Mouse (Mus musculus): ENCODE results near the gene Timm22.

The Timm22 gene

DNA sequence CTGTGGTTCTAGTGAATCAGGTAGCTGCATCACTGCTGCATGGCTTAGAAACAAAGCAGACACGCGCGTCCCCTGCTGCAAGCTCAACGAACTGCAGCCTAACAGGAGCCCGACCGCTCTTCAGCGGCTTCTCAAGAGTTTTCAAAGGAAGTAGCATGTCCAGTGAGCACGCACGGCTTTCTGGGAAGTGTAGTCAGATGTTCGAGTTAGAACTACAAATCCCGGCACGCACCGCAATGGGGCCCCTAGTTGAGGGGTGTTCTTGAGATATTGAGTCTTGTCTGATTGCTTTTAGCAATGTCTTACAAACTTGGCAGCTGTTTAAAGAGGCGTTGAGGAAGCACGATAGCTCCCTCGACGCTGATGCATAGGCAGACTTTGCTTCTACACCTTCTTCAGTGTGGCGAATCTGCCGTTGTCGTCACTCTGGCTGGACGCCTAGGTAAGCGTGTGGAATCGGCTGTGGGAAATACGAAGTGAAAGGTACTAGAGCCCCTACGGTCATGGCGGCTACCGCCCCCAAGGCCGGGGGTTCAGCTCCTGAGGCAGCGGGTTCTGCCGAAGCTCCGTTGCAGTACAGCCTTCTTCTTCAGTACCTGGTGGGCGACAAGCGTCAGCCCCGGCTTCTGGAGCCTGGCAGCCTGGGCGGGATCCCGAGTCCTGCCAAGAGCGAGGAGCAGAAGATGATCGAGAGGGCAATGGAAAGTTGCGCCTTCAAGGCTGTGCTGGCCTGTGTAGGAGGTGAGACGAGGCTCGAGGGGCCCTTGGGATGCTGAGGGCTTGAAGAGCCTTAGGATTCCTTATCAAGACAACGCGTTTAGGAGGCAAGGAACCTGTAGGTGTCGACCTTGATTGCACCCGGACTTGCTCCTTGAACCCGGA, at the start of gene Timm22:
TSS of gene Timm22 (plus strand) at position 251 of the 882 bp plus-strand sequence.
- peak; percentile 97 for DNase-seq (ENCODE audit: low spot score)

DNA sequence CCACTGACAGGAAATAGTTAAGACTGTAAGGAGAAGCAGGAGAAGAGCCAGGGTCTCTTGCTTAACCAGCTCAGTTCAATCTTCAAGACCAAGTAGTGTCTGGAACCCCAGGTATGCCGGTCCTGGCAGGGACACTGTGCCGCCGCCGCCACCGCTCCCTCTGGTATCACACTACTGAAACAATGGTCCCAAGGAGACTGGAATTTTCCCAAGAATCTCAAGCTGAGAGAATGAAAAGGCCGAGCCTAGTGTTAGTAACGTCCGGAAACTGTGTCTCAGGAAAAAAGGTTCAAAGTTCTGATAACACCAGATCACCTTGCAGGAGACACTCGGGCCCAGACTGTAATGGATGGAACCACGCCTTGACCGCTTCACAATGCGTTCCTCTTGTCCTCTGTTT, 49.3 kb upstream of the Timm22 start:
- DNase-seq (ENCODE audit: low spot score) = no peak

DNA sequence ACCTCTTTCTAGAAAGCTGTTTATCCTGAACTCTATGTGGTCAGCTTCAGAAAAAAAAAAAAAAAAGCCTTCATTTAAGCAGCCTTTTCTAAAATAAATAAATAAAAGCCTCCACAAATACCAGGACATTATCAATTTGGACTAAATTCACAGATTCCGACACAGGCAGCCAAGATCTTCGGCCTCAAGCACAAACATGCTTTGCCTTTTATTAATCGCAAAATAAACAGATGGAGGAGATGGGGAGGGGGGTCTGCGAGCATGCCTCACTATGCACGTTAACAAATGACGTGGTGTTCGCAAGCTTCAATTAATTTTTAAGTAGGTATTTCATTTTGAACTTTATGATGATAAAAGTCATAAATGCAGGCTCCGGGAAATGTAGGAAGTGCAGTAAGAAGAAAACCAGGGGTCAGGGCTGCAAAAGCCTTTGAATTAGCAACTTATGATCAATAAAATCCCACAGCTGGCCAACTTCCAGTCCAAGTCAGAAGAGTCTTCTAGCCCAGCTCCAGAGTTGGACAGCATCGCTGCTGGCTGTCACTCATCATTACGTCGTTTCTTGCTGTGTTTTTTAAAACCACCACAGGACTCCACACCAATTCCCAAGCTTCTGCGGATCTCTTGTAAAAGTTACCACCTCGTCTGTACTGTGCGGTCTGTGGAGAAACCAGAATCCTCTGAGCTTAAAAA, 48.0 kb upstream of the Timm22 start:
- no peak for DNase-seq (ENCODE audit: low spot score)

DNA sequence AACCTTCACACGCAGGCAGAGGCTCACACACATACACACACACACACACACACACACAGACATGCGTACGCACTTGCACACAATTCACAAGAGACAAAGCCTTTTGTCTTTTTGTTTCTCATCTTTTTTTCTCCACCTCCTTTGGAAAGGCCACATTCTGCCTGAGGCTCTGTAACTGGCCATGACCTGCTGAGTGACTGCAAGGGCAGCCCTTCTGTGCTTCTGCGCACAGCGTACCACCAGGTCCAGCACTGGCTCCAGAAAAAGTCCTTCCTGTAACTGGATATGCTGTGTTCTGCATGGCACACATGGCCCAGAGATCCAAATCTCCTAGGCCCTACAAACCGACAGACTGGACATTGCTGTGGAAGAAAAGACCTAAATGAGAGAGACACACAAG, 46.5 kb upstream of the Timm22 start:
- DNase-seq (ENCODE audit: low spot score) = no peak

- no peak for DNase-seq (ENCODE audit: low spot score)
Observed at GRCm38 (mm10) chr11:76361422-76361821, 45.3 kb upstream of the Timm22 start.

DNA sequence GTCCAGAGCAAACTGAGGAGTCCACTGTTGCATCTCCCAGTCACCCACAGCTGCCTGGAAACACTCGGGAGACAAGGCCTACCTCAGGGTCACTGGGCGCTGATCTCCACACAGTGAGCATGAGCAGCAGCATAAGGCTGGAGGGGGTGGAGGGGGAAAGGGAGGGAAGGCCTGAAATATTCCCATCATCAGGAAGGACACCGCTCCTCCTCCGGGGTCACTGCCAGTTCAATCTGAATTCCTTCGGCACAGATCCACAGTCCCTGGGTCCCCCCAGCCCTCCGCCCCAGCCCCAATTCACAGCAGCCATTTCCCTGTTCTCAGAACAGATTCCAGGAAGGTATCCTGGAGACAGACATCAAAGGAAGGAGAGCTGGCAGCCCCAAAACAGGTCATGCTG, 43.6 kb upstream of the Timm22 start:
- no peak for DNase-seq (ENCODE audit: low spot score)

DNA sequence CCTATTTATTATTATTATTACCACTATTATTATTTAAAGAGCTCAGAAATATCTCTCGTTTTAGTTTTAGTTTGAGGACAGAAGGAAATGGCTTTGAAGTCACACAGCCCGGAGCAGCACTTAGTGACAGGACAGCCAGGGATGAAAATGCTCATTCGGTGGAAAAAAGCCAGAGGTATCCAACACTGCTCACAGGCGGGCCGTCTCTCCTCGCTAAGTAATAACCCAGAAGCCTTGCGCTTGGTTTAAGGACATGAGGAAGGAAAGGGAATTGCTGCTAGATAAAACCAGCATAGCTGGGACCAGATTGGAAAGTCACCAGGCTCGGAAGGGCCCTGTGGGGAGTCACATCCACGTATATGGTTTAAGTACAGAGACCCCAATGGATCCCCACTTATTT, 43.1 kb upstream of the Timm22 start:
- DNase-seq (ENCODE audit: low spot score) = no peak

- no peak for DNase-seq (ENCODE audit: low spot score)
Observed at GRCm38 (mm10) chr11:76364038-76364437, 42.7 kb upstream of the Timm22 start.

GRCm38 (mm10) chr11:76366720-76367119, 40.0 kb upstream of the Timm22 start:
- DNase-seq (ENCODE audit: low spot score) = no peak

DNA sequence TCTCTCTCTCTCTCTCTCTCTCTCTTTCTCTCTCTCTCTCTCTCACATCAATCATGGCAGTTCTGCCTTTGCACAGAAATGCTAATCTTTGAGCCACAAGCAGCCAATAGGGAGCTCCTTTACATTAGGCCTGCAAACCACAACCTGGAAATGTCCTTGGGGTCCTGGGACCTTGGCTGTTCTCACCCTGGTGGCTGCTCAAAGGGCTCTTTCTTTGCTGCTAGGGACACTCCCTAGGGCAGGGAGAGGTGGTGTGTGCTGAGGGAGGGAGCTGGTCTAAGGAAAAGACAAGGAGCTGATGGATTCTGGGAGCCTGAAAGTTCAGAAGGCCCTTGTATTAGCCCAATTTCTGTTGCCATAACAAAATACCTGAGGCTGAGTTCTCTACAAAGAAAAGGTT, 36.3 kb upstream of the Timm22 start:
- DNase-seq (ENCODE audit: low spot score) = no peak

DNA sequence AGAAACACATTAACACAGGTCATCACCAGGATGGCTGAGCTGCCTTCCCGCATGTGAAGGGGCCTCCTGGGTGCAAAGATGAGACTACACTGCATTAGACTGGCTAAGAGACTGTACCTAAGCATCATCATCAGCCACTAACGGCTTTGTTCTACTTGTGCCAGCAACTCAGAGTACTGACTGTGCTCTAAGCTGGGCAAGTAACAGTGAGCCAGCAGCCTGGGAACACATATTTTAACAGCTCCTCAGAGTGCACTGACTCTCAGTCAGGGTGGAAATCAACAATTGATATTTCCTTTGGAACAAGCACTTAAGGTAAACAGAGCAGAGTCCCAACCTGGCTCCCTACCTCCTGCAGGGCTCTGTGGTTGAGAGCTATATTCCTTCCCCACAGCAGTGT, 34.6 kb upstream of the Timm22 start:
- no peak for DNase-seq (ENCODE audit: low spot score)

GRCm38 (mm10) chr11:76372534-76372933, 34.2 kb upstream of the Timm22 start:
- no peak for DNase-seq (ENCODE audit: low spot score)

GRCm38 (mm10) chr11:76374491-76375185, 32.1 kb upstream of the Timm22 start:
- peak; percentile 84 for DNase-seq (ENCODE audit: low spot score)

DNA sequence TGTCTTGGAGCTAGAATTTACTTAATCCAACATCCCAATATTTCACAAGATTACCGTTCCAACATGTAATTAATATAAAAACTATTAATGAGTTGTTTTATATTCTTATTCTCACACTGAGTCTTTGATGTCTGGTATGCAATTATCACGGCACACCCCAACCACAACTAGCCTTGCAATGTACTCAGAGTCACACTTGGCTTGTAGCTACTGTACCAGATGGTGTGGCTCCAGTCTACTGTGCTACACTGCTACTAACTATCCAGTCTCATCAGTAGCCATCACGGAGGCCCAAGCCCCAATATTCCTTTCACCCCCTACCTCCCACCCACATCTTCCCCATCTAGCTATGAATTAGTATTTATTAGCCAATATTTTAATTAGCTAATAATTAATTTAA, 30.3 kb upstream of the Timm22 start:
- DNase-seq (ENCODE audit: low spot score) = no peak

DNA sequence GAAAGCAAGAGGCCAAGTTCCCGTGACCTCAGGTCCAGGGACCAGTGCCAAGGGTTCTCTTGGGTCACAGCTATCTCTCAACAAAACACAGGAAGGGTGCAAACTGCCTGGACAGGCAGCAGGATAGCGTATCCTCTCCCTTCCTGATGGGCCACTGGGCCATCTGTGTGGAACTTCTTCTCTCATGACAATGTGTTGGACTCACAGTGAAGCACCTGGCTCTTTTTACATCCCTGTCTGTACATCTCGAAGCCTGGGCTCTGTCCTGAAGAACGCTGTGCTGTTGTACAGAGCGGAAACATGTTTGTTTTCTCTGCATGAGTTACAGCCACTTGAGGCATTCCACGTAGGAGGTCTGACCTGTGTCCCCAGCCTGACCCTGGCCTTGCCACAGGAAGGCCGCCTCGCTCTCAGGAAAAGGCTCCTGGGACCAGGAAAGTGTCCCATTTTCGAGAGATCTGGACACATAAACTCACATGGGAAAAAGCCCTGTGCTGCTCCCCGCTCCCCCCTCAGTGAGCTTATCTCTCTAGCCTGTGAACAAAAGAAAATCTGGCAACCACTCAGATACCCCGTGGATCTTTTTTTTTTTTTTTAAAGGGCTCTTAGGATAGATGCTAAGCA, 26.7 kb upstream of the Timm22 start:
- peak; percentile 46 for DNase-seq (ENCODE audit: low spot score)

DNA sequence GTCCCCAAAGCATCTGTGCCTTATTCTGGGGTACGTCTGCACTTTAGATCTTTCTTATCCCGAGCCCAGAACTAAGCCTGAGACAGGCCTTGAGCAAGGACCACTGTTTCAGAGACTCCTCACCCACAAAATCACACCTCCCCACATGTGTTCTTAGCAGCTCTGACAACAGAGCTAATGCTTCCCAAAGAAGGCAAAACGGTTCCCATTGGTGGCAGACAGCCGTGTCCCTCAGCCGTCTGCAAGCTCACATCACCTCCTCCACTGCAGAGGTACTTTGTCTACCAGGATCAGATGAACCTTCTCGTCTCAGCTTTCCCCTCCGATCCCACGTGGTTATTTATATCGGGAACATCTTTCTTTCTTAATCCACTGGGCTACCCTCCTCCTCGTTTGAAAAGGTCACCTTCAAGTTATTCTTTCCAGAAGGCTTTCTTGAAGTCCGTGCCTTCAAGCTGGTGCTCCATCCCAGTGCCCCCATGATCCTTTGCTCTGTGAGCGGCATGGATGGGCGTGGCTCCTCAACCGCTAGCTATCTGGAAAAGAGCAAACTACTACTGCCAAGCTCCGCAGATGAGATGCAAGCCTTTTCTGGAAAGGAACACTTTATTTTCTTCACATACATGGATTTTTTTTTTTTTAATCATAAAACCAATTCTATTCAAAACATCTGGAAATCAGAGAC, 25.4 kb upstream of the Timm22 start:
- peak; percentile 31 for DNase-seq (ENCODE audit: low spot score)

- DNase-seq (ENCODE audit: low spot score) = no peak
Observed at GRCm38 (mm10) chr11:76382711-76383324, 23.9 kb upstream of the Timm22 start.

DNA sequence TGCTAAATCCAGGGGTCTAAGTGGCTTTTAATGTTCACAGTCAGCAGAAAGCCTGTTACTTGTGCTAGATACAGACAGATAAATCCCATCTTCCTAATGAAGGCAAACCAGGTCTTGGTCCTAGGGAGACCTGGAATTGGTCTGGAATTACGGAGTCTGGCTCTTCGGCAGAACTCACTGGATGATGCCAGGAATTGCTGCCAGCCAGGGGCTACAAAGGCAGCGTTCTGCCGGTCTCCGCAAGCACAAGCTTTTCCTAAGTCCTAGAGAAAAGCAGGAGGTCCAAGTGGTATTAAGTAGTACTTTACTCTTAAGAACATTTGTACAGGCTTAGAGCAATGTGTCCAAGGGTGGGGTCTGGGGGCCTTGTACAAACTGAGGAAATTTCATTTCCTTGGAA, 22.4 kb upstream of the Timm22 start:
- no peak for DNase-seq (ENCODE audit: low spot score)

GRCm38 (mm10) chr11:76385017-76385416, 21.7 kb upstream of the Timm22 start:
- no peak for DNase-seq (ENCODE audit: low spot score)

DNA sequence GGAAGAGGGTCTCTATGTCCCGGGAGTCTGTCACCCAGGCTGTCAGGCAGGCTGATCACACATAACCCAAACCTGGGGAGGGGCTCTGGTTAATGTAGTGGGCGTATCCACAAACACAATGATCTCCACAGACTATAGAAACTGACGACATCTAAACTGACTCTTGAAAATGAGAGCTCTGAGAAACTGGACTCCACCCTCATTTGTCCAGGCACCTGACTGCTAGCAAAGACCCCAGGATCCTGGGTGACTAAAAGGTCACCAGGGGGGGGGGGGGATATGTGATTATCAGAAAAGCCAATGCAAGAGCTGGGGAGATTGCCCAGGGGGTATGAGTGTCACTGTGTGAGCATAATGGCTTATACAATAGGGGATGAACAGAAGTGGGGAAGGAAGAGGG, 21.0 kb upstream of the Timm22 start:
- no peak for DNase-seq (ENCODE audit: low spot score)

GRCm38 (mm10) chr11:76387097-76387496, 19.7 kb upstream of the Timm22 start:
- DNase-seq (ENCODE audit: low spot score) = no peak
